Mouse (Mus musculus) heart, embryonic 12.5 days (tissue): ENCODE data around the gene Ttc28. TPM values are rescaled to one million over a fixed set of nuclear protein-coding genes. Genes with fewer than 3 reads are reported as not detected.
A peak's percentile ranks its signal among the peaks of the same experiment; 100 is the strongest.

Experiments
- ATAC-seq: fragments of 200-750 bp; cut with Nextera tagmentation; 2 replicates; pipeline ENCODE4 v1.8.0; 2017; ENCODE audit warnings: moderate TSS enrichment, moderate library complexity; ENCODE audit not compliant: insufficient number of reproducible peaks, low FRiP score
- H3K27ac ChIP-seq: fragments of 300-500 bp; sonication (generic); 2 replicates; pipeline ENCODE4 v1.5.1; 2016; ENCODE audit warnings: mild to moderate bottlenecking, moderate library complexity; ENCODE audit not compliant: poor library complexity, severe bottlenecking
- H3K27me3 ChIP-seq: fragments of 300-500 bp; sonication (generic); replicated peaks from 2 replicates; pipeline ENCODE4 v1.6.1; 2016; ENCODE audit warnings: mild to moderate bottlenecking, moderate library complexity
- H3K36me3 ChIP-seq: fragments of 300-500 bp; sonication (generic); 2 replicates; pipeline ENCODE4 v1.6.1; 2016; ENCODE audit warnings: mild to moderate bottlenecking, moderate library complexity
- H3K4me1 ChIP-seq: fragments of 300-500 bp; sonication (generic); replicated peaks from 2 replicates; pipeline ENCODE4 v1.6.1; 2016; ENCODE audit warnings: mild to moderate bottlenecking
- H3K4me2 ChIP-seq: fragments of 300-500 bp; sonication (generic); 2 replicates; pipeline ENCODE4 v1.6.1; 2016; ENCODE audit warnings: mild to moderate bottlenecking, moderate library complexity
- H3K4me3 ChIP-seq: fragments of 300-500 bp; sonication (generic); 2 replicates; pipeline ENCODE4 v1.5.1; 2016; ENCODE audit warnings: mild to moderate bottlenecking
- H3K9ac ChIP-seq: fragments of 300-500 bp; sonication (generic); 2 replicates; pipeline ENCODE4 v1.6.1; 2016; ENCODE audit warnings: mild to moderate bottlenecking, moderate library complexity
- H3K9me3 ChIP-seq: fragments of 300-500 bp; sonication (generic); replicated peaks from 2 replicates; pipeline ENCODE4 v1.6.1; 2016; ENCODE audit warnings: mild to moderate bottlenecking, moderate library complexity
- WGBS: fragments of 180-500 bp; shearing (Covaris S2); methylation state at CpG from one replicate; pipeline ENCODE4 v1.1.7; 2016; 5-methylcytosine and 5-hydroxymethylcytosine counted together
- polyA plus RNA-seq: library from polyadenylated mRNA; unstranded; fragments of >200 nt; fragmentation: Nextera tagmentation; extraction: Ambion mirVana; gene quantifications from 2 replicates; pipeline ENCODE4 v1.2.1, GENCODE M21; 2016

The Ttc28 gene
- polyA plus RNA-seq, 1 experiment from 2014 or later: 10.3 TPM

GRCm38 (mm10) chr5:111267100-111267499 lies 387.5 kb downstream of the Ttc28 start:
- Histone ChIP-seq H3K4me3 (no peak overlapping the region), H3K27me3 (peaks cover 6% of the 10 kb centered on the region; the same call in 1 of the 2 replicates), H3K36me3 (peaks cover 16% of the 10 kb centered on the region), H3K4me2 (no peak overlapping the region), H3K9ac (no peak overlapping the region), H3K4me1 (peaks cover 53% of the 10 kb centered on the region), H3K27ac (peak overlapping the region; percentile 55; the same call in 1 of the 2 replicates), H3K9me3 (peaks cover 8% of the 10 kb centered on the region)
- 0 out of 2 replicates have a peak, but pooled peaks have one; percentile 31 for ATAC-seq
- WGBS: 55% methylated on average over 3 of the region's 3 CpGs

GRCm38 (mm10) chr5:111268852-111269251 lies 389.2 kb downstream of the Ttc28 start:
- peaks cover 19% of the 10 kb centered on the region for H3K36me3 ChIP-seq
- peaks cover 17% of the 10 kb centered on the region for H3K27me3 ChIP-seq
- no peak overlapping the region for H3K9ac ChIP-seq
- no peak overlapping the region for H3K4me2 ChIP-seq
- H3K4me1 ChIP-seq: peaks cover 37% of the 10 kb centered on the region
- H3K9me3 ChIP-seq: peaks cover 8% of the 10 kb centered on the region
- no peak overlapping the region for H3K4me3 ChIP-seq
- no peak for ATAC-seq
- 24% methylated on average over 2 of the region's 2 CpGs for WGBS
- no peak overlapping the region for H3K27ac ChIP-seq

DNA sequence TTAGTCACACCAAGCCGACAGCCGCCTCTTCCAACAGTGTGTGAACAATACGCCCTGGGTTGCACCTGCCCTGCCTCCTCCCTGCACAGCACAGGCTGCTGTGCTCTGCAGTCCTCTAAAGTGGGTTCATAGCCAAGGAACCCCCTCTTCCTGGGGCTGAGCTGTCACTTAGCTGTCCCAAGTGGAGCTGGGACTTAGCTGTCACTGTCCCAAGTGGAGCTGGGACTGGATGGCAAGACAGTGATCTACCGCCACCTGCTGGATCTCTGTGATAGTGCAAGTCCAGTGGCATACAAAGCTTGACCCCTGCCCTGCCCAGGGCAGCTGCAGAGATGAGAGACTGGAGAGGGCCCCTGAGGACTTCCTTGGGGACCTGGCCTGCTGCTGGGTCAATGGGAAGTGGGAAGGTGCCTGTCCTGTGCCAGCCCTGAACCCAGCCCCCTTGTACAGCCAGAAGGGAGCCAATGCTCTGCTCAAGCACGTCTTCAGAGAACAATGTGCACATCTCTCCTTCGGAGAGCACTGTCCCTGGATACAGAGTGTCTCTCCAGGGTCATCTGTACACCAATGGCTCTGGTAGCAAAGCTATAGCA lies 390.1 kb downstream of the Ttc28 start:
- peaks cover 8% of the 10 kb centered on the region for H3K9me3 ChIP-seq
- WGBS: 67% methylated on average over 6 of the region's 6 CpGs
- peaks cover 22% of the 10 kb centered on the region for H3K36me3 ChIP-seq
- no peak overlapping the region for H3K27ac ChIP-seq
- H3K4me3 ChIP-seq: no peak overlapping the region
- H3K27me3 ChIP-seq: peaks cover 17% of the 10 kb centered on the region
- H3K4me1 ChIP-seq: peaks cover 31% of the 10 kb centered on the region
- no peak overlapping the region for H3K4me2 ChIP-seq
- H3K9ac ChIP-seq: no peak overlapping the region
- peak; percentile 36; the same call in 1 of the 2 replicates for ATAC-seq

DNA sequence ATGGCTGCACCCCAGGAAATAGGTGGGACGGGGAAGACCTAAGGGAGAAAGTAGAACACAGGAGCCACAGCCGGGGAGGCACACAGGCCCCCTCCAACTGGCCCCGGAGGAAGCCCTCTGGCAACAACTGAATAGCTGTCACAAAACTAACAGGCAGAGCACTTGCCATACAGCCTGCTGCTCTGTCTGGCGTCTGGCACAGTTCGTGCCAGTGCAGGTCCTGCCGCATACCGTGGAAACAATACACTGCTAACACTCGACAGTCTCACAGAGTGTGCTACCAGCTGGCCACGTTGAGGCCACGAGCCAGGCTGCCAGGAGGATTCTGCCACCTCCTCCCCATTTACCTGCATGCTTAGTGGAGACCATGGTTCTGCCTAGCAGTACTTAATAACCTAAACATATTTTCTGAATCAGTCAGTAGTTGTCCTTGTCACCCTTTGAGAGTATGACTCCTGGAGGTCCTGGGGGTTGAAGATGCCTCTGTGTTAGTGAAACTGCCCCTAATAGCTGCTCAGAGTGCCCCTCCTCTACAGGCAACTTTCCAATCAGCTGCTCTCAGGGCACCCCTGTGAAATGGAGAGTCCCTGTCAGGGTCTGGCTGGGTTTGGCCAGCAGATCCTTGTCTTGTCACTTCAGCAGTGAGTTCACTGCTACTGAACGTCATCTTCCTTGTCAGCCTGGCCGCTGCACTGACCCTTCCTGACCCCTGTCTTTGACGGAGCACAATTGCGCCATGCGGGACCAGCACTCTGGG lies 390.8 kb downstream of the Ttc28 start:
- Histone ChIP-seq H3K9me3 (peaks cover 8% of the 10 kb centered on the region), H3K9ac (no peak overlapping the region), H3K4me3 (no peak overlapping the region), H3K4me2 (no peak overlapping the region), H3K27me3 (peaks cover 17% of the 10 kb centered on the region), H3K4me1 (peaks cover 35% of the 10 kb centered on the region), H3K36me3 (peaks cover 22% of the 10 kb centered on the region), H3K27ac (no peak overlapping the region)
- 73% methylated on average over 15 of the region's 15 CpGs for WGBS
- no peak for ATAC-seq

DNA sequence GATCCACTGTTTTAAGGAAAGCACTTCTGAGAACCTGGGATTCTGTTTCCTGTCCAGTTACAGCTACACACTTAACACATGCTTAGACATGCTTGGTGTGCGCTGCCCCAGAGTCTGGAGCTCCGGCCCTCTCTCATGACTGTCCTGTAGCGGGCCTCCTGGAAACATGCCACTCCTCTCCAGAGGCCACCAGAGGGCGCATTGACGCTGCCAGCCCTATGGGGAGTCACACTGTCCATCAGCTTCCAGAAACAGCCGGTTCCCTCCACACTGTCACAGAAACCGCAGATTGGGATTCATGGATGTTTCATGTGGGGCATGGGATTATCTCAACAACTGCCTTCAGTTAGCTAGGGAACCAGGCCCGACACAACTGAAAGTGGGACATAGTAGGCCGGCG lies 394.0 kb downstream of the Ttc28 start:
- Histone ChIP-seq H3K27me3 (peaks cover 28% of the 10 kb centered on the region), H3K9me3 (no peaks in the 10 kb centered on the region), H3K36me3 (peaks cover 28% of the 10 kb centered on the region), H3K4me3 (no peak overlapping the region), H3K4me2 (no peak overlapping the region), H3K4me1 (peaks cover 29% of the 10 kb centered on the region), H3K9ac (no peak overlapping the region), H3K27ac (no peak overlapping the region)
- ATAC-seq: peak; percentile 52; the same call in 1 of the 2 replicates
- WGBS: 26% methylated on average over 10 of the region's 10 CpGs

DNA sequence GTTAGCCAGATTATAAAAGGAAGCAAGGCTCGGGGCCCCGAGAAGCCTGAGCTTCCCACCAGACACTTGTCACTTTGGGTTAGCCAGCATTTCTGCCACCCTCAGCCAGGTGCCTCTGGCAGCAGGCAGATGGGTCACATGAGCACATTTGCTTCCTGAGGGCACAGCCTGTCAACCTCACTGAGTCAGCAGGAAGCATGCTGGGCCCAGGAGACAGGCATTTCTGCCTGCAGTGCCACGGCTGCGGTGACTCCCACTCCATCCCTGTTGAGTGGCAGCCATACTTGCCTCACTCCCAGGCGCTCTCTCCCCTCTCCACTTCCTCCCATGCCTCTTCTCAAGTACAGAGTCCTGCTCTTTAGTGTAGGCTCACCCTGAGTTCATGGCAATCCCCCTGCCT lies 395.3 kb downstream of the Ttc28 start:
- Histone ChIP-seq H3K9ac (no peak overlapping the region), H3K27me3 (peaks cover 22% of the 10 kb centered on the region), H3K27ac (no peak overlapping the region), H3K4me2 (no peak overlapping the region), H3K36me3 (peaks cover 32% of the 10 kb centered on the region), H3K4me1 (peaks cover 16% of the 10 kb centered on the region), H3K4me3 (no peak overlapping the region), H3K9me3 (no peaks in the 10 kb centered on the region)
- no peak for ATAC-seq
- WGBS: 61% methylated on average over 5 of the region's 5 CpGs

DNA sequence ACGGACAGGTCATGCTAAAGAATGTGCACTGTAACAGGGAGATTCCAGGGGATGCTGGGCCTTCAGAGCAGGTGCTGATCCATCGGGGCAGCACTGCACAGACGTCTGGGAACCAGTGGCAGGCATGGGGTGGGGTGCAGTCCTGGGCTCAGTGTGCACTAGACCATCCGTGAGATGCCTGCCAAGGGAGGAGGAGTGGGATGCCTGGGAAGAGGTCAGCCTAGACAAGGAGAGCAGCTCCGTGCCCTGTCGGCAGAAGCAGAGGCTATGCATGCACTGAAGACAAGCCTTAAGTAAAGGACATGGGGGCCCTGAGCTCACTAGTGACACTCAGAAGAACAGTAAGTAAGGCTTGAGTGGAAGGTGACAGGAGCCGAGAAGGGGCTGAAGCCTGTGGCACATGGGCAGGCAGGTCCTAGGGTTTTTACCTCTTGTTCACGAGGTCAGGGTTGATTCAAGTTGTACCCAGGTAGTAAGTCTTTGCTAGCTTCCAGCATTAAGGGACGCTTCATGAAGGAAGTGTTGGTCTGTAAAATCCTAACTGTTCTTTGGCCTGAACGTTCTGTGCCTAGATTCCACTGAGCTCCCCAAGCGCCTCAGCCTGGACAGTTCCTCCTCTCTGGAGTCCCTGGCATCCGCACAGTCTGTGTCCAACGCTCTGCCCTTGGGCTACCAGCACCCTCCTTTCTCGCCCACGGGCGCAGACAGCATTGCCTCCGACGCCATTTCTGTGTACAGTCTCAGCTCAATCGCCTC lies 405.0 kb downstream of the Ttc28 start:
- H3K4me3 ChIP-seq: no peak overlapping the region
- no peak for ATAC-seq
- H3K4me2 ChIP-seq: no peak overlapping the region
- no peak overlapping the region for H3K27ac ChIP-seq
- H3K9ac ChIP-seq: no peak overlapping the region
- no peaks in the 10 kb centered on the region for H3K9me3 ChIP-seq
- H3K27me3 ChIP-seq: peaks cover 42% of the 10 kb centered on the region
- peaks cover 13% of the 10 kb centered on the region; the same call in 1 of the 2 replicates for H3K4me1 ChIP-seq
- WGBS: 80% methylated on average over 19 of the region's 19 CpGs
- H3K36me3 ChIP-seq: peaks cover 71% of the 10 kb centered on the region

DNA sequence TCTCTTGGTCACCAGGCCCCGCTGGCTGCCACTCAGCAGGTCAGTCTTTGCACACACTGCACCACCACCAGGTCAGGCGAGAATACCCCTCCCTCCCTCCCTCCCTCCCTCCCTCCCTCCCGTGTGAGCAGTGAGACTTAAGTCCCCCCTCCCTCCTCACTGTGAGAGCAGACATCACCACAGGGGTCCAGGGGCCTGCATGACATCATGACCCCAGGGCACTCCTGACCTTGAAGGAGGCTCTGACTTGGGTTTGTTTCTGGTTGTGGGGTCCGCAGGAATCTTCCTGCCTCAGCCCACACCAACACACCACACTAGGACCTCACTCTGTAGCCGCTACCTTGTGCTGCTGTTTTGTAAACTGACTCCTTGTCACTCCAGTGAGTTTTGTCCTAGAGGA lies 408.0 kb downstream of the Ttc28 start:
- ATAC-seq: no peak
- no peak overlapping the region for H3K4me3 ChIP-seq
- peaks cover 40% of the 10 kb centered on the region for H3K27me3 ChIP-seq
- no peak overlapping the region for H3K9ac ChIP-seq
- 63% methylated on average over 5 of the region's 5 CpGs for WGBS
- no peaks in the 10 kb centered on the region for H3K9me3 ChIP-seq
- peaks cover 47% of the 10 kb centered on the region for H3K36me3 ChIP-seq
- H3K4me2 ChIP-seq: no peak overlapping the region
- no peaks in the 10 kb centered on the region for H3K4me1 ChIP-seq
- no peak overlapping the region for H3K27ac ChIP-seq

GRCm38 (mm10) chr5:111288486-111288885 lies 408.9 kb downstream of the Ttc28 start:
- 86% methylated on average over 11 of the region's 11 CpGs for WGBS
- no peak overlapping the region for H3K27ac ChIP-seq
- H3K9ac ChIP-seq: no peak overlapping the region
- H3K9me3 ChIP-seq: no peaks in the 10 kb centered on the region
- no peak overlapping the region for H3K4me3 ChIP-seq
- ATAC-seq: no peak
- H3K4me2 ChIP-seq: no peak overlapping the region
- H3K27me3 ChIP-seq: peaks cover 31% of the 10 kb centered on the region
- peaks cover 38% of the 10 kb centered on the region for H3K36me3 ChIP-seq
- no peaks in the 10 kb centered on the region for H3K4me1 ChIP-seq

- H3K4me3 ChIP-seq: no peak overlapping the region
- no peak overlapping the region for H3K4me2 ChIP-seq
- H3K9me3 ChIP-seq: no peaks in the 10 kb centered on the region
- no peak overlapping the region for H3K27ac ChIP-seq
- H3K27me3 ChIP-seq: peaks cover 16% of the 10 kb centered on the region
- no peak for ATAC-seq
- no peaks in the 10 kb centered on the region for H3K4me1 ChIP-seq
- WGBS: 88% methylated on average over 11 of the region's 11 CpGs
- no peak overlapping the region for H3K9ac ChIP-seq
- peaks cover 24% of the 10 kb centered on the region for H3K36me3 ChIP-seq
Measured at GRCm38 (mm10) chr5:111290071-111290470, 410.5 kb downstream of the Ttc28 start.

DNA sequence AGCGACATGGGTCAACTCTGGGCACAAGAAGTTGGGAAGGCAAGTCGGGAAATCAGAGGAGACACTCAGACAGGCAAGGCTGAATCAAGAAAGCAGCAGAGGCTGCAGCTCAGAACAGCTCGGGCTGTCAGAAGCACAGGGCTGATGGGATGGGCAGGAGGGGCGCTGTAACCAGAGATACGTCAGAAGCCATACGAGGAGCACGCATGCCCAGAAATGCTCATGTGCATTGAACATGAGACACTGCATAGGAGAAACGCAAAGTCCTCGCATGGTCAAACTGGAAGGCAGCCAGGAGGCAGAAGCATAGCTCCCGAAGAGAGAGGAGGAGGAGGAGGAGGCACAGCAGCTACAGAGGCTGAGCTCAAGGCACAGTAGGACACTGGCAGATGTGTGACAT lies 412.0 kb downstream of the Ttc28 start:
- H3K9me3 ChIP-seq: no peaks in the 10 kb centered on the region
- H3K4me1 ChIP-seq: no peaks in the 10 kb centered on the region
- peak overlapping the region; percentile 37 for H3K4me2 ChIP-seq
- peaks cover 8% of the 10 kb centered on the region for H3K36me3 ChIP-seq
- no peak overlapping the region for H3K9ac ChIP-seq
- 34% methylated on average over 10 of the region's 10 CpGs for WGBS
- H3K27ac ChIP-seq: no peak overlapping the region
- H3K27me3 ChIP-seq: peaks cover under 1% of the 10 kb centered on the region; the same call in 1 of the 2 replicates
- no peak overlapping the region for H3K4me3 ChIP-seq
- no peak for ATAC-seq
